Mouse (Mus musculus) hindbrain, embryonic 16.5 days (tissue): ENCODE measurements at regions not wholly inside any gene's neighbourhood (a gene's known extent, or its start where the extent isn't known, plus 50 kb on each side); places are given as distances from the start of the nearest gene placed in this dataset.
"Not testable (repeated sequence)": the region's sequence is repeated elsewhere in the genome, so short reads cannot be mapped to it uniquely, and the experiment has no call there.

Experiments used
- ATAC-seq: fragments of 200-750 bp; cut with Nextera tagmentation; 2 replicates; pipeline ENCODE4 v1.8.0; 2017; ENCODE audit warnings: moderate TSS enrichment, moderate library complexity
- H3K27ac ChIP-seq: fragments of 300-500 bp; sonication (generic); 2 replicates; pipeline ENCODE4 v1.5.1; 2014; ENCODE audit warnings: low read depth, mild to moderate bottlenecking, control low read depth, low read length, moderate library complexity
- H3K27me3 ChIP-seq: fragments of 300-500 bp; sonication (generic); replicated peaks from 2 replicates; pipeline ENCODE4 v1.6.1; 2014; ENCODE audit warnings: low read length; ENCODE audit not compliant: control insufficient read depth, insufficient read depth
- H3K36me3 ChIP-seq: fragments of 300-500 bp; sonication (generic); 2 replicates; pipeline ENCODE4 v1.6.1; 2014; ENCODE audit warnings: mild to moderate bottlenecking, low read length, moderate library complexity, mixed read lengths; ENCODE audit not compliant: control insufficient read depth, insufficient read depth
- H3K4me1 ChIP-seq: fragments of 300-500 bp; sonication (generic); 2 replicates; pipeline ENCODE4 v1.6.1; 2014; ENCODE audit warnings: low read depth, low read length; ENCODE audit not compliant: control insufficient read depth, insufficient read depth
- H3K4me2 ChIP-seq: fragments of 300-500 bp; sonication (generic); 2 replicates; pipeline ENCODE4 v1.6.1; 2014; ENCODE audit warnings: mild to moderate bottlenecking, low read length, control low read depth, moderate library complexity
- H3K4me3 ChIP-seq: fragments of 300-500 bp; sonication (generic); 2 replicates; pipeline ENCODE4 v1.5.1; 2014; ENCODE audit warnings: mild to moderate bottlenecking, low read length, control low read depth, moderate library complexity
- H3K9ac ChIP-seq: fragments of 300-500 bp; sonication (generic); 2 replicates; pipeline ENCODE4 v1.6.1; 2014; ENCODE audit warnings: low read depth, mild to moderate bottlenecking, control low read depth, low read length, moderate library complexity
- H3K9me3 ChIP-seq: fragments of 300-500 bp; sonication (generic); 2 replicates; pipeline ENCODE4 v1.6.1; 2014; ENCODE audit warnings: mild to moderate bottlenecking, low read length, moderate library complexity; ENCODE audit not compliant: control insufficient read depth
- WGBS: fragments of 180-500 bp; shearing (Covaris S2); extraction: QIAGEN DNeasy Blood & Tissue Kit; methylation state at CpG from one replicate; pipeline ENCODE4 v1.1.7; 2014; 5-methylcytosine and 5-hydroxymethylcytosine counted together

DNA sequence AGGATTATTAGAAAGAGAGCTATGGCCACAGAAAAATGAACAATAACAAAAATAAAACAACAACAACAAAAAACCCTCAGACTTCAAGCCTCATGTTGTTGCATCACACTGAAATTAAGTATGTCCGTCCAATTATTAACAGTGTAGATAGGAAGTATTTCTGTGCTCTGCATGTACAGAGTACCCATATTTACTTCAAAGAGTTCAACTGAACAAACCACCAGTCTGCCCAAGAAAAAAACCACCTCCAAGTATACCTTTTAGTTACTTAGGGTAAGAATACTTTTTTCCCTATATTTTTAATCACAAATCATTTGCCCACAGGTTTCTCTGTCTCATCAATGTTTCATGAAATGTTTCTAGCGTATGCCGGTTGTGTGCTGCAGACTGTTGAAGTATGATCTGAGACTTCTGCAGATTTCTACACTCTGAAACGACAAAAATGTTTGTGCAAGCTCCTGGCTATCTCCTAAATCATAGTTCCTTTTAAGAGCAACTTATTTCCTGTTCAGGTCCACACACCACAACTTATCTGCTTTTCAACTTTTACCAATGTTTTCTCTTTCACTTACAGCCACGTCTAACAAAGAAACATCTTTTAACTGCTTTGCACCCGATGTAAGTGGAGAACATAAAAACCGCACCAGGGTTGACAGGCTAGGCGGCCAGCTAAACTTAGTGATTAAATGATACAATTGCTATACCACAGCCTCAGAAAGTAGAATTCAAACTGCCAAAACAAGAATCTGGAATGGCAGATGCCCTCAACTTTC is 154.2 kb upstream of the Rps6ka3 start:
- no peaks in the 10 kb centered on the region for H3K9me3 ChIP-seq
- no peaks in the 10 kb centered on the region; the same call in 1 of the 2 replicates for H3K27me3 ChIP-seq
- H3K4me2 ChIP-seq, result no peak overlapping the region
- no peak overlapping the region for H3K4me3 ChIP-seq
- H3K27ac ChIP-seq, result no peak overlapping the region
- no peak overlapping the region for H3K9ac ChIP-seq
- H3K36me3 ChIP-seq, result no peaks in the 10 kb centered on the region
- 79% methylated on average over 8 of the region's 8 CpGs for WGBS
- H3K4me1 ChIP-seq, result no peaks in the 10 kb centered on the region
- ATAC-seq, result no peak

GRCm38 (mm10) chrX:159056462-159056805 is 153.7 kb upstream of the Rps6ka3 start:
- no peak for ATAC-seq
- Histone ChIP-seq H3K9me3 (no peaks in the 10 kb centered on the region), H3K9ac (no peak overlapping the region)

GRCm38 (mm10) chrX:159058931-159059330 is 151.2 kb upstream of the Rps6ka3 start:
- Histone ChIP-seq H3K9me3 (no peaks in the 10 kb centered on the region), H3K27me3 (no peaks in the 10 kb centered on the region; the same call in 1 of the 2 replicates), H3K4me3 (no peak overlapping the region), H3K4me1 (no peaks in the 10 kb centered on the region), H3K4me2 (no peak overlapping the region), H3K36me3 (no peaks in the 10 kb centered on the region), H3K27ac (no peak overlapping the region), H3K9ac (no peak overlapping the region)
- no peak for ATAC-seq

More at GRCm38 (mm10) chrX:159056462-159056805, 153.7 kb upstream of the Rps6ka3 start:
- no peaks in the 10 kb centered on the region; the same call in 1 of the 2 replicates for H3K27me3 ChIP-seq
- no peaks in the 10 kb centered on the region for H3K36me3 ChIP-seq
- H3K27ac ChIP-seq, result no peak overlapping the region
- no peaks in the 10 kb centered on the region for H3K4me1 ChIP-seq
- no peak overlapping the region for H3K4me3 ChIP-seq
- H3K4me2 ChIP-seq, result no peak overlapping the region

- H3K9me3 ChIP-seq, result no peaks in the 10 kb centered on the region
- H3K36me3 ChIP-seq, result no peaks in the 10 kb centered on the region
- H3K4me2 ChIP-seq, result no peak overlapping the region
- H3K4me1 ChIP-seq, result no peaks in the 10 kb centered on the region
- no peak overlapping the region for H3K9ac ChIP-seq
- H3K27ac ChIP-seq, result no peak overlapping the region
- no peaks in the 10 kb centered on the region; the same call in 1 of the 2 replicates for H3K27me3 ChIP-seq
- no peak for ATAC-seq
- no peak overlapping the region for H3K4me3 ChIP-seq
Observed at GRCm38 (mm10) chrX:159061322-159061721, 148.8 kb upstream of the Rps6ka3 start.

DNA sequence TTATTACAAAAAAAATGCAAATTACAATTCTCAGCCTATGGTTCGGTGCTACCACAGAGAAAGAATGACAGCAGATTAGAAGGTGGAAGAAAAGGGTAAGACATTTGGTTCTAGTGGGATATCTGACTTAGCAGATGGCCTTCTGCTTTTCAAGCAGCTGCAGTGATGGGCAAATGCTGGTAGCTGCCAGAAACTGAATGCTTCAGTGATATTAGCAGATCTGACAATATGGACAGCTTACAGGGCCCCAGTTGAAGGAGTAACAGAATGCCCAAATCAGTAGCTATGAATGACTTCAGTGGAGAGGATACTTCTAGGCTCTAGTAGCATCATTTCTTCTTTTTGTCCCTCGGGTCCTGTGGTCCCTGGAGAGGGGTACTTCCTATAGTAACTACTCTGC is 143.9 kb upstream of the Rps6ka3 start:
- H3K4me1 ChIP-seq, result no peaks in the 10 kb centered on the region
- ATAC-seq, result no peak
- H3K27me3 ChIP-seq, result no peaks in the 10 kb centered on the region
- no peak overlapping the region for H3K4me2 ChIP-seq
- no peaks in the 10 kb centered on the region for H3K36me3 ChIP-seq
- no peak overlapping the region for H3K4me3 ChIP-seq
- WGBS, result 57% methylated on average over 2 of the region's 2 CpGs
- no peak overlapping the region for H3K27ac ChIP-seq
- no peaks in the 10 kb centered on the region for H3K9me3 ChIP-seq
- no peak overlapping the region for H3K9ac ChIP-seq

GRCm38 (mm10) chrX:159072647-159073046 is 137.5 kb upstream of the Rps6ka3 start:
- H3K4me1 ChIP-seq, result no peaks in the 10 kb centered on the region
- 54% methylated on average over 3 of the region's 3 CpGs for WGBS
- no peaks in the 10 kb centered on the region; the same call in 1 of the 2 replicates for H3K27me3 ChIP-seq
- H3K4me3 ChIP-seq, result no peak overlapping the region
- no peaks in the 10 kb centered on the region for H3K36me3 ChIP-seq
- H3K9me3 ChIP-seq, result no peaks in the 10 kb centered on the region
- no peak overlapping the region for H3K9ac ChIP-seq
- H3K4me2 ChIP-seq, result no peak overlapping the region
- H3K27ac ChIP-seq, result no peak overlapping the region
- 0 out of 2 replicates have a peak, but pooled peaks have one; percentile 17 for ATAC-seq

GRCm38 (mm10) chrX:159073533-159073932 is 136.6 kb upstream of the Rps6ka3 start:
- Histone ChIP-seq H3K4me1 (no peaks in the 10 kb centered on the region), H3K4me2 (no peak overlapping the region), H3K27ac (no peak overlapping the region), H3K36me3 (no peaks in the 10 kb centered on the region), H3K4me3 (no peak overlapping the region), H3K9me3 (no peaks in the 10 kb centered on the region), H3K27me3 (no peaks in the 10 kb centered on the region; the same call in 1 of the 2 replicates), H3K9ac (no peak overlapping the region)
- ATAC-seq, result no peak

GRCm38 (mm10) chrX:159080508-159080907 is 129.6 kb upstream of the Rps6ka3 start:
- Histone ChIP-seq H3K27ac (no peak overlapping the region), H3K4me1 (no peaks in the 10 kb centered on the region), H3K9me3 (no peaks in the 10 kb centered on the region), H3K4me3 (no peak overlapping the region), H3K27me3 (no peaks in the 10 kb centered on the region), H3K36me3 (no peaks in the 10 kb centered on the region), H3K9ac (no peak overlapping the region), H3K4me2 (no peak overlapping the region)
- no peak for ATAC-seq
- WGBS, result 90% methylated on average over 2 of the region's 2 CpGs

GRCm38 (mm10) chrX:159110651-159111050 is 99.5 kb upstream of the Rps6ka3 start:
- not testable (repeated sequence) for H3K4me3 ChIP-seq, H3K27me3 ChIP-seq, H3K36me3 ChIP-seq, H3K4me1 ChIP-seq, H3K4me2 ChIP-seq, H3K9me3 ChIP-seq, H3K27ac ChIP-seq, ATAC-seq, H3K9ac ChIP-seq
- WGBS, result 91% methylated on average over 6 of the region's 6 CpGs
